Mouse (Mus musculus): ENCODE data around the gene Clca2.

Gene Clca2

DNA sequence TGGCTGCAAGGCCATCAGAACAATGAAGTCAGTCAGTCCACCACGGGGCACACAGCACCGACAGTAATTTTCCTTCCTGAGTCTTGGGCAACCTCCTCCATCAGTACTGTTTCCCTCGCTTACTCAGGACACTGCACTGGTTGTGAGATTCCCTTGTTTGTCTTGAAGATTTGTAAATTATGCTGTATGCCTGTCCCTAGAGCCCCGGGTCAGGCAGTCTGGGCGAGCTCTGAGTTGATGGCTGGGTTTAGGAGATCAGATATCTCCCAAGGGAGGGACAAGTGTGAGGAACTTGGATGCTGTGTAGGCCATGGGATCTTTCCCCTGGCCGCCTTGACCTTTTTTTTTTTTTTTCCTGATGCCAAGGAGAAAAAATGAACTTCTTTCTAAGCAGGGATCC is at the start of gene Clca2:
Gene Clca2, minus strand, starts transcription at position 153 of the 400 bp plus-strand sequence.
- in situ Hi-C loops (cut with MboI; ENCODE audit: unreplicated experiment in 2 of 2), result no loop called here

GRCm38 (mm10) chr3:145147952-145148351 is 48.7 kb upstream of the Clca2 start:
- in situ Hi-C loops (cut with MboI; ENCODE audit: unreplicated experiment in 2 of 2), result loop anchor here in 1 of 2 experiments (25.0 kb wide), 1 partner anchor 536 kb away; no protein-coding TSS in a partner anchor

GRCm38 (mm10) chr3:145147483-145147882 is 48.2 kb upstream of the Clca2 start:
- in situ Hi-C loops (cut with MboI; ENCODE audit: unreplicated experiment in 2 of 2), result loop anchor here in 1 of 2 experiments (25.0 kb wide), 1 partner anchor 535 kb away; no protein-coding TSS in a partner anchor

GRCm38 (mm10) chr3:145146871-145147270 is 47.6 kb upstream of the Clca2 start:
- in situ Hi-C loops (cut with MboI; ENCODE audit: unreplicated experiment in 2 of 2), result loop anchor here in 1 of 2 experiments (25.0 kb wide), 1 partner anchor 535 kb away; no protein-coding TSS in a partner anchor

DNA sequence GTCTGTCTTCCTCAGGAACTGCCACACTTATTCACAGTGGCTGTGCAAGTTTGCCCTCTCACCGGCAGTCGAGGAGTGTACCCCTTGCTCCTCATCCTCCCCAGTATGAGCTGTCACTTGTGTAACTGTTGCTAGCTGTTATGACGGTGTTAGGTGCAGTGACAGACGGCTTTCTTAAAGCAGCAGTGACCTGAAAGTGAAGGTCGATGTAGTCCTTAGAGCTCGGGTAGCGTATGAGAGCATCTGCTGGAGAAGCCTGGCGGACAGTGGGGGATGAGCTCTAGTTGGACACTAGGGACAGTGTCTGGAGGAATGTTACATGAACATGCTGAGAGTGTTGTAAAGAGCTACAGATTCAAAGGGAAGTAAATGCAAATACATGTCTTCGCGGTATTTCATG is 44.6 kb upstream of the Clca2 start:
- in situ Hi-C loops (cut with MboI; ENCODE audit: unreplicated experiment in 2 of 2), result loop anchor here in 1 of 2 experiments (25.0 kb wide), 1 partner anchor 532 kb away; no protein-coding TSS in a partner anchor

DNA sequence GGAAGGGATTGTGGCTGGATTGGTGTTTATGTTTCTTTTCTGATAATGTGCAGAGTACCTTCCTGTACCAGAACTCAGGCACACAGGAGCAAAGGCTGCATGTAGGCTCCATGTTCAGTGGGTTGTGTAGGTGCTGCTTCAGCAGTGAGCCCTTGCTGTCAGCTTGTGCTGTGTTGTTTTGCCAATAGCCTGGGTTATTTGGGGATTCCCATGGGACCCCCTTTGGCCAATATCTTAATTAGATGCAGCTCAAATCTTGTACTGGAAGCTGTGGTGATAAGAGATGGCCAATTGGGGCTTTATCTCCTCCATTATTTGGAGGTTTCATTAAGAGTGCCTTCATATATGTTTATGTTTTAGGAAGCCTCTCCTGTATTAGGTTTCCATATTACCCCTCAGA is 43.7 kb upstream of the Clca2 start:
- in situ Hi-C loops (cut with MboI; ENCODE audit: unreplicated experiment in 2 of 2), result loop anchor here in 1 of 2 experiments (25.0 kb wide), 1 partner anchor 531 kb away; no protein-coding TSS in a partner anchor

- in situ Hi-C loops (cut with MboI; ENCODE audit: unreplicated experiment in 2 of 2), result loop anchor here in 1 of 2 experiments (25.0 kb wide), 1 partner anchor 528 kb away; no protein-coding TSS in a partner anchor
Observed at GRCm38 (mm10) chr3:145140236-145140635, 41.0 kb upstream of the Clca2 start.

GRCm38 (mm10) chr3:145131210-145131868 is 32.1 kb upstream of the Clca2 start:
- in situ Hi-C loops (cut with MboI; ENCODE audit: unreplicated experiment in 2 of 2), result loop anchor here (5.0 to 25.0 kb wide), 2 partner anchors 404 to 519 kb away; no protein-coding TSS in a partner anchor

GRCm38 (mm10) chr3:145129356-145129755 is 30.1 kb upstream of the Clca2 start:
- in situ Hi-C loops (cut with MboI; ENCODE audit: unreplicated experiment in 2 of 2), result loop anchor here (10.0 to 25.0 kb wide), 8 partner anchors 305 to 925 kb away; partner anchors contain the start of genes Bcl10 (in 1 of the 2), Lmo4 (in 1 of the 2) and Sh3glb1 (in 1 of the 2)

GRCm38 (mm10) chr3:145126618-145127017 is 27.4 kb upstream of the Clca2 start:
- in situ Hi-C loops (cut with MboI; ENCODE audit: unreplicated experiment in 2 of 2), result loop anchor here (10.0 to 25.0 kb wide), 8 partner anchors 302 to 922 kb away; partner anchors contain the start of genes Bcl10 (in 1 of the 2), Lmo4 (in 1 of the 2) and Sh3glb1 (in 1 of the 2)

- in situ Hi-C loops (cut with MboI; ENCODE audit: unreplicated experiment in 2 of 2), result loop anchor here in 1 of 2 experiments (25.0 kb wide), 2 partner anchors 907 to 1393 kb away; partner anchors contain the start of genes Lmo4 and Rpf1
Observed at GRCm38 (mm10) chr3:145119425-145119824, 20.2 kb upstream of the Clca2 start.

GRCm38 (mm10) chr3:145119002-145119358 is 19.7 kb upstream of the Clca2 start:
- in situ Hi-C loops (cut with MboI; ENCODE audit: unreplicated experiment in 2 of 2), result loop anchor here in 1 of 2 experiments (25.0 kb wide), 2 partner anchors 907 to 1393 kb away; partner anchors contain the start of genes Lmo4 and Rpf1

GRCm38 (mm10) chr3:145118254-145119001 is 19.2 kb upstream of the Clca2 start, which contains the start of gene Odf2l:
Gene Odf2l (plus strand): TSS chr3:145118588.
- in situ Hi-C loops (cut with MboI; ENCODE audit: unreplicated experiment in 2 of 2), result loop anchor here in 1 of 2 experiments (25.0 kb wide), 2 partner anchors 906 to 1394 kb away; partner anchors contain the start of genes Lmo4 and Rpf1

DNA sequence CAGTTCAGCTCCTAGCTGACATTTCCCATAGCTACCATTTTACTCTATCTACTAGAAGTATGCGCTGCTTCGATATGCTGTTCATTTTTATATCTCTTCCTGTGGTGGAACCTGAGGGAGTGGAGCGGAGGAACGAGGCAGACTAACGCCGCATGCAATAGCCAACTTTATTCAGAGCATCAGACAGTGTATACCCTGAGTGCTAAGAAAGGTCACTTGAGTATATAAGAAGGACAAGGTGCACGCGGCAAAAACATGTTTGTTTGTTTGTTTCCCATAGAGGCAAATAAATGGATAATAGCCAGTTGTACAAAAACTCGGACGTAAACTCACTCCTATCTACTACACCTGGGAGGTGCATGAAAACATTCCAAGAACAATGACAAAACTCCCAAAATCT is 18.4 kb upstream of the Clca2 start:
- in situ Hi-C loops (cut with MboI; ENCODE audit: unreplicated experiment in 2 of 2), result loop anchor here in 1 of 2 experiments (25.0 kb wide), 2 partner anchors 905 to 1395 kb away; partner anchors contain the start of genes Lmo4 and Rpf1

GRCm38 (mm10) chr3:145115169-145115568 is 15.9 kb upstream of the Clca2 start:
- in situ Hi-C loops (cut with MboI; ENCODE audit: unreplicated experiment in 2 of 2), result loop anchor here in 1 of 2 experiments (25.0 kb wide), 2 partner anchors 903 to 1397 kb away; partner anchors contain the start of genes Lmo4 and Rpf1

DNA sequence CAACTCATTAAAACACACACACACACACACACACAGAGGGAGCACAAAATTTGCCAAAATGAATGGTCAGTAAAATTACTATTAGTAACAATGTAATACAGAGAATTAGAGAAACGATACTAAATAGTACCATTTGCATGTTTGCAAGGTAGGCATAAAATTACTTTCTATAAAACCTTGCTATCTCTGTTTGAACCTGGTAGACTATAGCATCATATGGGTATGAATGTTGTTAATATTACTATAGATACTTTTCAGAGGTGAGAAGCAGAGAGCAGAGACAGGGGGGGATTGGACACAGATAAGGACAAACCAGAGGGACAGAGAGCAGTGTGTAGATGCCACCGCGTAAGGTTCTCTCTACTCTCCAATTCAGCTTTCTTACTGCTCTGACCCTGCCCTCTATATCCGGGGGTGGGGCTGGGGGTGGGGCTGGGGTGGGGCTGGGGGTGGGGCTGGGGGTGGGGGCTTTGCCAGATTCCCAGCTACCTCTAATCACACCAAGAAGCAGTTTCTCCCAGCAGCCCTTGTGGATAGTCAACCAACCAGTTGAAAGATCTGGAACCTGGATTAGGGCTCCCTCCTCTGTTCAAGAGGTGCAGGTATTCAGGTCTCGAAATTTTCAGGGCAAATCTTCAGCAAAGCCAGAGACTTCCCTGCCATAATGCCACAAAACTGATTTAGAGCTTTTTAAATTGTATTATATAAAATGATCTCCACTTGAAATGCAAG is 6.7 kb upstream of the Clca2 start:
- in situ Hi-C loops (cut with MboI; ENCODE audit: unreplicated experiment in 2 of 2), result loop anchor here in 1 of 2 experiments (25.0 kb wide), 2 partner anchors 894 to 1406 kb away; partner anchors contain the start of genes Lmo4 and Rpf1

DNA sequence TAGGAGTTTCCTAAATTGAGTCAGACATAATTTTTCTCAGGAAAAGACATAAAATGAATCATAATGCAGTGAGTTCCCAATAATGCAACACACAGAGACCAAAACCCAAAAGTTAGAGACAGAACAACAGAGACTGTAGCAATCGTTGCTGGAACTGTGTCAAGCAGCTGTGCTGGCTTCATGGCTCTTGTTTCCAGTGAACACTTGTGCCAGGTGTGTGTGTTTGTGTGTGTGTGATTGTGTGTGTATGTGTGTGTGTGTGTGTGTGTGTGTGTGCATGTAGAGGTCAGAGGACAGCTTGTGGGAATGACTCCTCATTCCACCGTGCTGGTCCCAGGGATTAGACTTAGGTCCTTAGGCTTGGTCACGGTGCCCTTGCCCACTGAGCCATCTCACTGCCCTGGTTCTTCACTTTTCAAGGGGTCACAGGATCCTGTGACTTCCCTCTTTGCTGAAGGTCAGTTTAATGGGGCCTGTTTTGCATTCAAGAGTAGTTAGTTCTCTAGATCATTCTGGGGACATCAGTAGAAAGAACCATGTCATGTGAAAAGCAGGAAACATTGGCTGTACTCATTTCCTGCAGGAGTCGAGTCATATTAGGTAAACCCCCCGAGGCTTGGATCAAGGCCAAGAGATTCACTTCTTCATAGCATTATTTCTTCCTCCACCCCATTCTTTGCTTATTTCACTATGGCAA is 6.0 kb upstream of the Clca2 start:
- in situ Hi-C loops (cut with MboI; ENCODE audit: unreplicated experiment in 2 of 2), result loop anchor here in 1 of 2 experiments (25.0 kb wide), 2 partner anchors 893 to 1407 kb away; partner anchors contain the start of genes Lmo4 and Rpf1

DNA sequence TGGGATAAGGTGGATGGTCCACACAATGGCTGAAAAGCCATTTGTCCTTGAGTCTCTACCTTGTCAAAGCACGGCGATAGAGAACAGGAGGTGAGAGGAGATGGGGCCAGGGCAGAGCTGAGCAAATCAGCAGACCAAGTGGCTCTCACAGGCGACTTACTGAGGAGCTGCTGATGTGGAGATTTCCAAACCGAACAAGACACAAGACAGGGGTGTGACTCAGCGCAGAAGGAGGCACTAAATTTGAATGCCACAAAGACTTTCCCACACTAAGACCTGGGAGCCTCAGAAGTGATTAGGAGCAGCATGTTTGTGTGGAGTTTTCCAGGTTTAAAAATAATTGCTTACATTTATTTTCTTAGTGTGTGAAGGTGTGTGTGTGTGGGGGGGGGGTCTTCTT is 4.5 kb upstream of the Clca2 start:
- in situ Hi-C loops (cut with MboI; ENCODE audit: unreplicated experiment in 2 of 2), result loop anchor here in 1 of 2 experiments (25.0 kb wide), 2 partner anchors 891 to 1409 kb away; partner anchors contain the start of genes Lmo4 and Rpf1

- in situ Hi-C loops (cut with MboI; ENCODE audit: unreplicated experiment in 2 of 2), result loop anchor here in 1 of 2 experiments (25.0 kb wide), 2 partner anchors 891 to 1409 kb away; partner anchors contain the start of genes Lmo4 and Rpf1
Observed at GRCm38 (mm10) chr3:145103321-145103720, 4.1 kb upstream of the Clca2 start.
